Mouse (Mus musculus) lung, postnatal 14 days (tissue): ENCODE data around the gene Acacb.
A peak's percentile ranks its signal among the peaks of the same experiment; 100 is the strongest.

Source experiments
- DNase-seq: peaks from one replicate; pipeline ENCODE4 v3.0.0; 2021

Acacb gene

DNA sequence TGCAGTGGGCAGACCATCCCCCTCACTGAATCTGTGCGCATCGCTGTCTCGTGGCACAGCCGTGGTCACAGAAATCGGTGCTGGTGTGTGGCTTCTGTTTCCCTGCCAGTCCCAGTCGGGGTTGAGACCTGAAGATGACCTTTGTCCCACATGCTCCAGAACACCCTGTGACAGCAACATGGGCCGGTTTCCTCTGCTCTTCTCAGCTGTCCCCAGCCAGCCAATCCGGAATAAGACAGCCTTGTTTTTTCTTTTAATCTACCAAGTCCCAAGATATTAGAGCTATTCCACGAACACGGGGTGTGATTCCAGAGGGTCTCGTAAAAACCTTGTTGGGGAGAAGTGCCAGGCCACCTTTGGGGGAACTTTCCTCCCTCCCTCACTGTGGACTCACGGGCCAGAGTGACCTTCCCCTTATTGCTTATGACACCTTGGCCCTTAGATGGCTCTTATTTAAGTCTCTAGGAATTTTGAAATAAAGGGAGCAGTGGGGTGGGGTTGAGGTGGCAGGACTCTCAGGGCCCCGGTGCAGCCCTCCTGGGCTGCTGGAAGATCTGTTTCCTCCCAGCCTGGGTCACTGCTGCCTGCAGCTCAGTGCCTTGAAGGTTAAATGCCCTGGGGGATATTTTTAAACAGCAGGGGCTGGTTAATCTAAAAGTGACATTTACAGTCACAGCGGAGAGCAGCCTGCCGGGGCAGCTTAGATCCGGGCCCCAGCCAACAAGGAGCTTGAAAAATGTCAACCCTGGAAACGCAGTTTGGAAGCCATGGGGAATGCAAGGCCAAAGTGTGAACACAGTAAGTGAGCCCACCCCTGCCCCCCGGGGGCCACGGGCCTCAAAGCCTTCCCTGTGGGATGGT lies at the start of gene Acacb:
Gene Acacb (plus strand): TSS at position 508 of the 861 bp plus-strand sequence.
- no peak for DNase-seq

DNA sequence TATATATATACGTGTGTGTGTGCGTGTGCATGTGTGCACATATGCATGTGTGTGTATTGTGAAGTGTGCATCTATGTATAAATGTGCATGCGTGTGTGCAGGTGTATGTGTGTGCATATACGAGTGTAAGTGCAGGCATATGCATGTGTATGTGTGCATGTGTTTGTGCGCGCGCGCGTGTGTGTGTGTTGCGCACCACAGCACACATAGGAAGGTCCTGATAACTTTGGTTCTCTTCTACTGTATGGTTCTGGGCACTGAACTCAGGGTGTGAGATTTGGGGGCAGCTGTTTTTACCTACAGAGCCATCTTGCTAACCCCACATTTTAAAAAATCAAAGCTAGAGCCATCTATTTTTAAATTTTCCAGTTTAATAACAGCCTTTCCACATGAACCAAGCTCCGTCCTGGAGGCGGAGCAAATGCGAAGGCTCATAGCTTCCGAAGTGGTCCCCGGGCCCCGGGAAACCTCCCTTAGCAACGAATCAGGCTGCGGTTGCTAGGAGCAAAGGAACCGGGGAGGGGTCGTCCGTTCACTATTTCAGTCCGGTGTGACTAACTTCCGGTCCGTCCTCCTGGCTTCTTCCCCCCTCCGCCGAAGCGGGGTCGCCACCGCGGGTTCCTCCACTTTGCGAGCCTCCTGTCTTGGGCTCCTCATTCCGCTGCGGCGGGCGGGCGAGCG lies 46.5 kb upstream of the Acacb start:
- peak; percentile 94 for DNase-seq

DNA sequence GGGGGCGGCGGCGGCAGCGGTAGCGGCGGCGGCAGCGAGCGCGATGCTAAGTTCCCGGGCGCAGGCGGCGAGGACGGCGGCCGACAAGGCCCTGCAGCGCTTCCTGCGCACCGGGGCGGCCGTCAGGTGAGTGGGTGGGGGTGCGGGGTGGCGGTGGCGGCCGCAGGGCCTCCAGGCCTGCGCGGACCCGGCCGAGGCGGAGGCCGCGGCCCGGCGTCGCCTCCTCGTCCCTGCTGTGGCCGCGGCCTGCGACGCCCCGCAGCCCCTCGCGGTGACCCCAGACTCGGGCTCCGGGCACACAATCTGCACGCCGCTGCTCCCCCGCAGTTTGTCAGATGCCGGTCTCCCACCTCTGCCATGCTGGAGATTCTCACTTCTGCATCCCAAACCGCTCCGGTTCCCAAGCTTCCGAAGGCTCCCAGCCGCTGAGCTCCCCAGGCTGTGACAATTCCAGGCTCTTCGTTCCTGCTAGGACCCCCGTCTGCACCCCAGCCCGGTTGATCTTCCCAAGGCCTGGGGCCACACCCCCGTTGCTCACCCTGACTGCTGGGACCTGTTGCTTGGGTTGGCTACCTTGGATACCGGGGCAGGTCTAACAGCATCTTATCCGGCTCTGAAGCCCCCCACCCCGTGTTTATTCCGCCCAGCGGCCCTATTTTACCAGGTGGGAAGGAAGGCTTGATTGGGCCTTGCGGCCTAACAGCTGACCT lies 45.8 kb upstream of the Acacb start:
- DNase-seq, result no peak

DNA sequence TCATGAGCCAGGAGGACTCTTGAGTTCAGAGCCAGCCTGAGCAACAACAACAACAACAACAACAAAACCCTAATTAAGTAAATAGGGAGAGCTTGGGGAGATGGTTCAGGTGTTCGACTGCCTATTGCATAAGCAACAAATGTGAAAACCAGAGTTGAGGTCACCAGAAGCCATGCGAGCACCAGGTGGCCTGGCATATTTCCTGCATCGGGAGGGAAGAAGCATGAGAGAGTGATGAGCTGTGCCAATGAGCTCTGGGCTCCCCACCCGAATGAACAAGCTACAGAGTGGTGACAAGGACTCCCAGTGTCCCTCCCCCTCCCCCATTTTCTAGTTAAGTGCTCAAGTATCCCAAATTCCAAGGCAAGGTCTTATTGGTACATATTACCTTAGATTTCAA lies 44.5 kb upstream of the Acacb start:
- DNase-seq, result no peak

DNA sequence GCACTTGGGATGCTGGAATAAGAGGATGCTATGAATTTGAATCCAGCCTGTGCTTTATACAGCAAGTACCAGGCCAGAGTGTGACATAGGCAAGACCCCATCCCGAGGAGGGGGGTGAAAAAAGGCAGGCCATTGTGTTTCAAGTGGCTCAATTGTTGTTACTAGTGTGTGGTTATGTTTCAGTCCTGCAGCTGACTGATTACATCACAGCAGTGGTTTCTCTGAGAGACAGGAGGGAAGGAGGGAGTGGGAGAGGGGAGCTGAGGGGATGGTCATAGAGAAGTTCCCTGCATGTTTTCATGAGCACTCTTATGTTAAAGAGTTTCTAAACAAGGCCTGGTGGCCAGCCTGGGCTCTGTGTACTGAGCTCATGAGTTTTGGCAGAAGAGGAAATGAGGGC lies 43.5 kb upstream of the Acacb start:
- no peak for DNase-seq

DNA sequence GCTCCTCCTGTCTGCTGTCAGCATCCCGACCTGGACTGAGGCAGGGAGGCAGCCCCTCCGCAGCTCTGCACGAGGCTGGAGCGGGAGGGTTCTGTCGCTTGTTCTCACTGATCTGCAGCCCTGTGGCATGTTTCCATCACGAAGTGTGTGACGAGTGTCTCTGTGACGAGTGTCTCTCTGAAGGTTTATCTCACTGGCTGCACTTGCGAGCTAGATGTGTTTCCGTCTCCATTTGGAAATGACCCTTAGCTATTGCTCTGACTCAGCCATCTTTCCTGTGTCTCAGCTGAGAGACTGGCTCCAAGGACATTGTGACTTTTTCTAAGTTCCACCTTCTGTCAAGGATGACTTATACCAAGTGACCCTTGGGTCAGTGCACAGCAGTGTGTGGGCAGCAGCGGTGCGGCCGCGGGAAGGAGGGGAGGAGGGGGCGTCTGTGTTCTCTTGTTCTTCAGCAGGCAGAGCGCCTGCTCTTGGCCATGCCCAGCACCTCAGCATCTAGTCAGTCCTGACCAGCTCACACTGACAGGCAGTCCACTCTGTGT lies 39.9 kb upstream of the Acacb start:
- no peak for DNase-seq

DNA sequence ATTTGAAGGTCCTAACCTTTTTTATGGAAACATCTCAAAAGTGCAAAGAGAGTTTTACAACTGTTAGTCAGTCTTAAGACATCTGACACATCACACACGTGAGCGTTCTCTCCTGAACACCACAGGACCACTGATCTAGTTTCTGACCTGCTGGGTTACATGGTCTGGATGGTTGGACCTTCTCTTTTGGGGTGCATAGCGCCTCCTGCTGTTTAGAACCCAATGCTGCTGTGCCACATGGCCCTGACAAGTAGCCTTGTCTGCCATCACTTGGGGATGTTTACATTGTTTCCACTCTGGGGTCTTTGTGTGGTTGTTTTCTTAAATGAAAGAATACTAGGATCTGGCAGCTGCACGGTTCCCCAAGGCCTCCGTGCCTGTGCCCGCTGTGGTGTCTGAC lies 33.0 kb upstream of the Acacb start:
- no peak for DNase-seq

DNA sequence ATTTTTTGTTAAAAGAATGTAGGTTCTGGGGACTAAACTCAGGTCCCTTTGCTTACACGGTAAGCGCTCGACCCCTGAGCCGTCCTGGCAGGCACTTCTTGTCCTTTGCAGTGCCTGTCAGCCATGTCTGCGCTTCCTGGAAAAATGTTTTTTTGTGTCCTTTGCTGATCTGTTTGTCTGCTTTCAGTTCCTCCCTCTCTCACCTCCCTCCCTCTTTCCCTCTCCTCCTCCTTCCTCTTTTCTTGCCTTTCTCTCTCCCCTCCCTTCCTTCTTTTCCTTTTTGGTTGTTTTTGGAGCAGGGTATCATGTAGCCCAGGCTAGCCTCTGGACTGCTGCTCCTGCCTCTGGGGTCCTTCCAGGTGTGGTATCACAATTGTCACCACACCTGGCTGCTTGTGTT lies 31.3 kb upstream of the Acacb start:
- no peak for DNase-seq

DNA sequence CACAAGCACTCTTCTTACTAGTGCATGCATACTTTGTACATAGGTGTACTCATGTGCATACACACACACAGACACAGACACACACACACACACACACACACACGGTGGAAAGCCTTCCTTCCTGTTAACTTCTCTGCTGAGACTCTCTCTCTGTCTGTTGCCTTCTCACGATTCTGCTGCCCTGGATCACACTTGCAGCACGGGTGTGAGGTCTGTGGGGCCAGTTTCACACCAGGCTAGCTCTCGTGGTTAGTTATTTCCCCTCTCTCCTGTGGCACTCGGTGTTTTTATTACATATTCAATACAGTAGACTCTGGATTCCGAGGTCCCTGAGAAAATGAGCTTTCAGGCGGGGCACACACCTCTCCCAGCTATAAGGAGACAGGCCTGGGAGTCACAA lies 29.7 kb upstream of the Acacb start:
- no peak for DNase-seq

DNA sequence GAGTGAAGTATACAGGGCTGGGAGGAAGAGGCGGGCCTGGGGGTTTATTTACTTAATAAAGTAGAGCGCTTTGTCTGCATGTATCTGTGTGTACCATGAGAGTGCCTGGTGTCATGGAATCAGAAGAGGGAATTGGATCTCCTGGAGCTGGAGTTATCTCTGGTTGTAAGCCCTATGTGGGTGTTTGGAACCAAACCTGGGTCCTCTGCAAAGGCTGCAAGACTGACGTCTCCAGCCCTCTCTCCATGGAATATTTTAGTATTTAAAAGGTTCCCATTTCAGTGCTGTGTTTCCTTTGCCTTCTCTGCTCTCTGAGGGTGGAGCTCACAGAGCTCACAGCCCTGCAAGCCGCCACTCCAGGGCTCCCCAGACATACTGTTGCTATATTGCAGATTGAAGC lies 26.5 kb upstream of the Acacb start:
- DNase-seq, result no peak

DNA sequence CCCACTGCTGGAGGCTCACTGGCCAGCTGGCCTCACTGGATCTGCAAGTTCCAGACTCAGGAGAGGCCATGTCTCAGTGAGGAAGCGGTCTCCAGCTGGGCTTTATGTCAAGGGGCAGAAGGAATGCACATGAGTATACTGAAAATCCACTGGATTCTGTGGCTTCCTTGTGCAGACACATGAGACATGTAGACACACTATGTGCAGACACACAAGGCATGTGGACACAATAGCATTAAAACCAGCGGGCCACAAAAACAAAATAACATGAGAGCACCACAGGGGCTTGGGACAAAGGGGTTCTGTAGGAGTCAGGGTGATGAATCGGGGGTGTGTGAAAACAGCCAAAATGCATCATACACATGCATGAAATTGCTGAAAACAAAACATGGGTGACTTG lies 20.3 kb upstream of the Acacb start:
- DNase-seq, result no peak

DNA sequence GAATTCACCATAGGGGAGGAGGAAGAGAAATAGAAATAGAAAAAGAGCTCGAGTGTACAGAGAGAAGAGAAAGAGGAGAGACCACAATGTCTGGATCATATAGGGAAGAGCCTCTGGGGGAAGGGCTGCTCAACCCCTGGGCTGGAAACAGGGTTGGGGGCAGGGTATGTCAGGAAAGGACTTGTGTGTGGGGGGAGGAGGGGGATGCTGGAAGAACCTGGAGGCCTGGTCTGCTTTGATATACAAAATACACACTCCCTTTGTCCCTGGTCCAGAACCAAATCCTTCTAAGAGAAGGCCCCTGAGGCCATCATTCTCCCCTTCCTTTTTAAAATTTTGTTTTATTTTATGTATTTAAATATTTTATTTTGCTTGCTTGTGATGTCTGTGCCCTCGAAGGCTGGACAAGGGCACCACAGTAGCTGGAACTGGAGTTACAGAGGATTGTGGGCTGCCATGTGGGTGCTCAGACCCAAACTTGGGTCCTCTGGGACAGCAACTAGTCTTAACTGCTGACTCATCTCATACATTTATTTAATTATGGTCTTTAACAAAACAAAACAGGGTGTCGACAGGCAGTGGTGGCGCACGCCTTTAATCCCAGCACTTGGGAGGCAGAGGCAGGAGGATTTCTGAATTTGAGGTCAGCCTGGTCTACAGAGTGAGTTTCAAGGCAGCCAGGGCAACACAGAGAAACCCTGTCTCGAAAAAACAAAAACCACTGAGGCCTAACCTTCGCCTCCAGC lies 19.7 kb upstream of the Acacb start:
- DNase-seq, result no peak

DNA sequence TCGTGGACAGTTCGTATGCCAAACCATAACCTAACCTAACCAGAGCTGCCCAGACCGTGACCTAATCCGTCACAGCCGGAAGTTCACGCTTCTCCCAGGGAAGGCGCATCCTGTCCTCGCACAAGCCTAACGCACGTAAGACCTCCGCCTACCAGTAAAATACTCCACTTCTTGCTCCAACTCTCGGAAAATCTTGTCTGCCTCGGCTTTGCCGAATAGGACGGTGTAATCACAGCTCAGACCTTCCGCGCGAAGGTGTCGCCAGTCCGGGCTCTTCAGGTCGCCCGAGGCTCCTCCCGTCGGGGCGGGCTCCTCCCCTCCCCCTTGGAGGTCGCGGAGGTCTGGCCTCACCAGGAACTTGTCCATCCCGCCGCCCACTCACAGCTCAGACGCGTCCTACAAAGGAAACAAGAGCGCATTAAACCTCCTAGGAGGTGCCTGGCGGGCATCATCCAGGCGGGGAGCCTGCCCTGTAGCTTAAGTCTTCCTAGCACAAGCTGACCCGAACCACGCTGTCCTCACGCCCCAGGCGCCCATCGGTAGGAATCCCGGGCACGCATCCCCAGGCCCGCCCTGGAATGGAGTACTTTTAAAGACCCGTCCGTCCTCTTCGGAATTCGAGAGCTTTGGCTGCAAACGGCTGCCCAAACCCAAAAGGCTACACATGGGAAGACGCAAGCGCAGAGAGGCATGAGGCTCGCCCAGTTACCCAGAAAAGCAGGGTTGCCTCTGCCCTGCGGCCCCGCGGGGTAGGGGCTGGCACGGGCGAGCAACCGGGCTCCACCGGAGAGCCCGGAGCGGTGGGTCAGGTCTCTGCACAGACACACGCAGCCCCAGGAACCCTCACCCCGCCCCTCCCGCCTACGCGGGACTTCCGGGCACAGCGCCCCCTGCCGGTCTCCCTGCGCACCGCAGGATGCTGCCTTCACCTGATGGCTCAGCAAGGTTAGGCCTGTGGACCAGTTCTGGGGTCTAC lies 18.7 kb upstream of the Acacb start, which contains the start of gene Alkbh2:
Gene Alkbh2 (minus strand): TSS at position 845 of the 976 bp plus-strand sequence.
- DNase-seq, result peak; percentile 86

DNA sequence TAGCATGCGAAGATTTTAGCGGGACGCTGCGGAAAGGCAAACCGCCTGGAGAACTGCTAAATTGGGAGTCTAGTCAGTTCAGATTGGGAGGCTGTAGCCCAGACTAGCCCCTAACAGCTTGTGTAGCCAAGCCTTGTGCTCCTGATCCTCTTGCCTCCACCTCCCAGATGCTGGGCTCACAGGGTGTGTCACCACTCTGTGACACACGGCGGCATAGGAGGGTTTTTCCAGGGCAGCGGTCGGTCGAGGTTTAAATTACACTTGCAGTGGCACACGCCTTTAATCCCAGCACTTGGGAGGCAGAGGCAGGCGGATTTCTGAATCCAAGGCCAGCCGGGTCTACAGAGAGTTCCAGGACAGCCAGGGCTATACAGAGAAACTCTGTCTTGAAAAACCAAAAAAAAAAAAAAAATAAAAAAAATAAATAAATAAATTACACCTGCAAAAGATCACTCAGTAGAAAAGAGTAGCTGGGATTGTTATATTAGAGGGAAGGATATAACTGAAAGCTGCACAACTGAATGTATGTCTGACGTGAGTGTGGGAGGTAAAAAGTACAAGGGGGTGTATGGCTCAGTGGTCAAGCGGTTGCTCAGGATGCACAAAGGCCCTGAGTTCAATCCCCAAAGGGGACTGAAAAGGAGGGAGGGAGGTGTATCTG lies 16.7 kb upstream of the Acacb start:
- no peak for DNase-seq

DNA sequence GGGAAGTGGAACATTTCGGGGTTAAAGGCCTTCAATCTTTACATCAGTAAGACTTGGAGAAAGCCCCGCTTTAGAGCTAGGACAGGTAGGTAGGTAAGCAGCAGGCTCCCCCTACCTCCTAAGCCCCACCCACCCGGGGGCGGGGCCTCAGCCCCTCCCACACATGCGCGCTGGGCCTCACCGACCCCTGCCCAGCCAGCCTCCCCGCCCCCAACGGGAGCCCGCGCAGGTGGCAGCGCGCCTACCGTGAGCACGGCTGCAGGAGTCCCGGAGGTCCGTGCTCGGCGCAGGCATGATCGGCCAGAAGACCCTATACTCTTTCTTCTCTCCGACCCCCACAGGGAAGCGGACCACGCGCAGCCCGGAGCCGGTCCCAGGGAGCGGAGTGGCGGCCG lies 16.1 kb upstream of the Acacb start, which contains the start of gene Ung:
Gene Ung (plus strand): TSS at position 176 of the 395 bp plus-strand sequence.
- DNase-seq, result peak; percentile 39

DNA sequence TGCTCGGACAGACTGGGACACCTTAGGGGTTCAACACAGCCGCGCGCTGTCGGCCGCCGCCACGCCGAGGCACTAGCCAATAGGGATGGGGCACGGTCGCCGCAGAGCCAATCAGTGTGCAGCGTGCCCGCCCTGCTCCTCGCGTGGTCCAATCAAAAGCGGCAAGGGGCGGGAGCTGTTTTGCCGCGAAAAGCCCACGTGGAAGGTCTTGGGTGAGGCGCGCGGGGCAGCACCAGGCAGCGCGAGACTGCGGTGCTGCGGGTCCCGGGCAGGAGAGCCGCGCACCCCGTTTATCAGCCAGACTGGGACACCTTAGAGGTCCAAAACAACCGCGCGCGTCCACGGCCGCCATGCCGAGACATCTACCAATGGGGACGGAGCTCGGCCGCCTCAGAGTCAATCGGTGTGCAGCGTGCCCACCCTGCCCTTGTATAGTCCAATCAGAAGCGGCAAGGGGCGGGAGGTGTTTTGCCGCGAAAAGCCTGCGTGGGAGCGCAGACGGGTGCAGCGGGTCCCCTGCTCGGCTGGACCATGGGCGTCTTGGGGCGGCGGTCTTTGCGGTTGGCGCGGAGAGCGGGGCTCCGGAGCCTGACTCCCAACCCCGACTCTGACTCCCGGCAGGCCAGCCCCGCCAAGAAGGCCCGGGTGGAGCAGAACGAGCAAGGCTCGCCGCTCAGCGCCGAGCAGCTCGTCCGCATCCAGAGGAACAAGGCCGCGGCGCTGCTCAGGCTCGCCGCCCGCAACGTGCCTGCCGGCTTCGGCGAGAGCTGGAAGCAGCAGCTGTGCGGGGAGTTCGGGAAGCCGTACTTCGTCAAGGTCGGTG lies 15.4 kb upstream of the Acacb start:
- peak; percentile 94 for DNase-seq

DNA sequence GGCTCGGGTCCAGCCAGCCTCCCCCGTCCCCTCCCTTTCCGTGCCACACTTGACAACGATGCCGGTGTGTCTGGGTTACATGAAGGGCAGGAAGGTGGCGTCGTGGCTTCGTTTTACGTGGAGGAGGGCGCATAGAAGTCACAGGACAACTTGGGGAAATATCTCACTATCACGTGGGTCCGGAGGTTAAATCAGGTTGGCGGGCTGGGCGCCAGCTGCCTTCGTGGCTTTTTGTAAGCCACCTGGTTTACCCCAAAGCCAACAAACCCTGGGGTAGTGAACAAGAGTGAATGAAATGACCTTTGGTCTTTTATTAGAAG lies 14.9 kb upstream of the Acacb start:
- peak; percentile 45 for DNase-seq

DNA sequence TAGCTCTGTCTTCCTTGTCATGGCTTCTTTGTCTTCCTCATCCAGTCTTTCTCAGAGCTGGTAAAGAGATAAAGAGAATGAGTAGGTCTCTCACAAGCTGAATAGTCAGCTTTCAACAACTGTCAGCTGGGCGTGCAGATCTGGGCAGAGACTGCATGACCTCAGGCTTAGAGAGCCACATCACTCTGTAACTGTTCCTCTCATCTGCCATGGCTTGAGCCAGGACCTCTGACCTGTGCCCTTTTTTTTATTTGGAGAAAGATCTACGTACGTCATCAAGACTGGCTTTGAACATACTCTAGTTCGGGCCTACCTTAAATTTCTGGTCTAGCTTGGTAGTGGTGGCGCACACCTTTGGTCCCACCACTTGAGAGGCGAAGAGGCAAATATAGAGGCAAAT lies 13.5 kb upstream of the Acacb start:
- no peak for DNase-seq

DNA sequence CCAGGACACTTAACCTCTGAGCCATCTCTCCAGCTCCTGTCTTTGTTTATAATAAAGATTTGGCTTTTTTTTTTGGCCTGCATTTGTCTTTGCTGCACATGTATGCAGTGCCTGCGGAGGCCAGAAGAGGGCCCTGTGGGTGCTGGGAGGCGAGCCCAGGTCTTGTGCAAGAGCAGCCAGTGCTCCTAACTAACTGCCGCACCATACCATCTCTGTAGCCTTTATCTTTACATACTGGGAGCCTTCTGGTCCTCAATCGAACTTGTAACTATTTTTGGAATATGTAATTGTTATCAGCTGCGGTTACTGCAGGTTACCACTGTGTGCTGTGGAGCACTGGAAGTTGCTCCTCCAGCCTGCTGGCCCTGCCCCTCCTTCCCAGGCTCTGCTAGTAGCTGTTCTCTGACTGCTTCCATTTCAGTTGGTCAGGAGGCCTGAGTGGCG lies 12.2 kb upstream of the Acacb start:
- peak; percentile 76 for DNase-seq

DNA sequence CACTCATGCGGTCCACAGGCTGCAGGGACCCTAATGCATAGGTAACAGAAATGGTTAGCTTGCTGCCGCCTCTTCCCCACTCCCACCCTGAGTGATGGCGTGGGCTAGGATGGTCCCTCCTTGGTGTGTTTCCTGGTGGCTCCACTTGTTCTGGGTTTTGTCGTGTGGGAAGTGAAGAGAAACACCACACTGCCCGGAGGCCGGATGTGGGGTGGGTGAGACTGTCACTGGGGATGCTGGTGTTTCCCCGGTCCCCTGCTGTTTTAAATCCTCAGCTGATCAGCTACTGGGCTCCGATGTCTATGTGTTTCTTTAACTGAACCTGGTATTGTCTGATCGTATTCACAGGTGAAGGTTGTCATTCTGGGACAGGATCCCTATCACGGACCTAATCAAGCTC lies 10.8 kb upstream of the Acacb start:
- no peak for DNase-seq
